Mouse (Mus musculus) liver, embryonic 14.5 days (tissue): Measurements from ENCODE around the gene Mrpl48. TPM values are rescaled to one million over a fixed set of nuclear protein-coding genes. Genes with fewer than 3 reads are reported as not detected.
A peak's percentile ranks its signal among the peaks of the same experiment; 100 is the strongest.

ENCODE experiments used
- ATAC-seq: fragments of 200-750 bp; cut with Nextera tagmentation; 2 replicates; pipeline ENCODE4 v1.8.0; 2017; ENCODE audit warnings: moderate number of reproducible peaks, mild to moderate bottlenecking, moderate library complexity; ENCODE audit not compliant: insufficient read depth
- DNase-seq, 3 experiments: peaks; one replicate each; pipeline ENCODE4 v3.0.0-alpha.2; 2012 to 2013; ENCODE audit warnings: low read depth in 3 of 3, low spot score in 3 of 3
- H3K27ac ChIP-seq: fragments of 300-500 bp; sonication (generic); 2 replicates; pipeline ENCODE4 v1.5.1; 2014; ENCODE audit warnings: moderate library complexity, mild to moderate bottlenecking, control low read depth, inconsistent platforms
- H3K27me3 ChIP-seq: fragments of 300-500 bp; sonication (generic); 2 replicates; pipeline ENCODE4 v1.6.1; 2014; ENCODE audit warnings: mild to moderate bottlenecking, low read length, moderate library complexity; ENCODE audit not compliant: control insufficient read depth, insufficient read depth
- H3K36me3 ChIP-seq: fragments of 300-500 bp; sonication (generic); replicated peaks from 2 replicates; pipeline ENCODE4 v1.6.1; 2014; ENCODE audit warnings: low read depth; ENCODE audit not compliant: control insufficient read depth, insufficient read depth
- H3K4me1 ChIP-seq, 2 experiments: fragments of 200-500 bp in 1 of 2; fragments of 300-500 bp in 1 of 2; sonication (generic) in 1 of 2; replicated peaks; 2 replicates each; pipeline ENCODE4 v1.6.1; 2012 to 2014; ENCODE audit warnings: antibody characterized with exemption in 1 of 2, inconsistent platforms in 1 of 2, low read length in 1 of 2; ENCODE audit not compliant: control insufficient read depth in 2 of 2, insufficient read depth in 2 of 2
- H3K4me2 ChIP-seq: fragments of 300-500 bp; sonication (generic); 2 replicates; pipeline ENCODE4 v1.6.1; 2014; ENCODE audit warnings: low read depth, mild to moderate bottlenecking, control low read depth, moderate library complexity
- H3K4me3 ChIP-seq, 2 experiments: fragments of 200-500 bp in 1 of 2; fragments of 300-500 bp in 1 of 2; sonication (generic) in 1 of 2; 2 replicates each; pipeline ENCODE4 v1.5.1; 2012 to 2014; ENCODE audit warnings: low read depth in 2 of 2, low read length in 2 of 2, mild to moderate bottlenecking in 2 of 2, control low read depth in 1 of 2, inconsistent platforms in 1 of 2, moderate library complexity in 1 of 2; ENCODE audit not compliant: insufficient read depth in 1 of 2
- H3K9ac ChIP-seq: fragments of 300-500 bp; sonication (generic); replicated peaks from 2 replicates; pipeline ENCODE4 v1.6.1; 2014; ENCODE audit warnings: mild to moderate bottlenecking, control low read depth, moderate library complexity
- H3K9me3 ChIP-seq: fragments of 300-500 bp; sonication (generic); 2 replicates; pipeline ENCODE4 v1.6.1; 2016; ENCODE audit warnings: low read length, mixed read lengths; ENCODE audit not compliant: control insufficient read depth
- CTCF ChIP-seq: IDR thresholded peaks from 2 replicates; pipeline ENCODE4 v1.5.1; 2016; ENCODE audit warnings: antibody characterized with exemption, low read depth, control low read depth
- EP300 ChIP-seq: IDR thresholded peaks from 2 replicates; pipeline ENCODE4 v1.6.1; 2016; ENCODE audit warnings: antibody characterized with exemption, low read depth
- WGBS: fragments of 180-500 bp; shearing (Covaris S2); extraction: QIAGEN DNeasy Blood & Tissue Kit; methylation state at CpG from one replicate; pipeline ENCODE4 v1.1.7; 2014; ENCODE audit not compliant: insufficient replicate concordance; 5-methylcytosine and 5-hydroxymethylcytosine counted together
- polyA plus RNA-seq, 2 experiments: library from polyadenylated mRNA; depleted of rRNA in 1 of 2; stranded (reverse) in 1 of 2; unstranded in 1 of 2; fragments of >200 nt; fragmentation: Nextera tagmentation in 1 of 2; extraction: Ambion mirVana in 1 of 2; gene quantifications; 2 replicates each; pipeline versions ENCODE4 v1.2.1 to v1.2.3; 2012 to 2014

Gene Mrpl48
- polyA plus RNA-seq, 2 experiments: 21.5 to 47.2 TPM

DNA sequence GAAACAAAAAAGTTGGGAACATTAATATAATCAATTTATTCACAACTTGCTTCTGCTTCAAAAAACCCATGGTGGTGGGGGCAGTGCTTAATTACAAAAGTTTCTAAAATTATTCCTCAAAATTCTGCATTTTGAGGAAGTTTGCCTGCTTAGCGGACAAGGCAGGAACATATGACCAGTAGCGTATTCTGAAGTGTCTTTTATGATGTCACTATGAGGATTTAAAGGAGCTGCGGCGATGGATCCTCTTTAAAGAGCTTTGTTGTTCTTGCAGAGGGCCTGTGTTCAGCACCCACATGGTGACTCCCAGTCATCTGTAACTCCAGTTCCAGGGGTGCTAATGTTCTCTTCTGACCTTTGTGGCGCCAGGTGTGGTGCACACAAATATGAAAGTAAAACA, 77.3 kb downstream of the Mrpl48 start:
- TF ChIP-seq CTCF: no peak
- no peak for TF ChIP-seq EP300
- Histone ChIP-seq H3K4me1 (peaks cover 0 to 5% of the 10 kb centered on the region in 2 experiments; a peak in 2 of 4 replicates), H3K9ac (no peak overlapping the region), H3K4me3 (no peak overlapping the region), H3K27me3 (no peaks in the 10 kb centered on the region), H3K4me2 (no peak overlapping the region), H3K27ac (no peak overlapping the region), H3K9me3 (no peaks in the 10 kb centered on the region), H3K36me3 (no peaks in the 10 kb centered on the region)
- ATAC-seq: no peak
- 79% methylated on average over 5 of the region's 5 CpGs for WGBS
- no peak for DNase-seq

DNA sequence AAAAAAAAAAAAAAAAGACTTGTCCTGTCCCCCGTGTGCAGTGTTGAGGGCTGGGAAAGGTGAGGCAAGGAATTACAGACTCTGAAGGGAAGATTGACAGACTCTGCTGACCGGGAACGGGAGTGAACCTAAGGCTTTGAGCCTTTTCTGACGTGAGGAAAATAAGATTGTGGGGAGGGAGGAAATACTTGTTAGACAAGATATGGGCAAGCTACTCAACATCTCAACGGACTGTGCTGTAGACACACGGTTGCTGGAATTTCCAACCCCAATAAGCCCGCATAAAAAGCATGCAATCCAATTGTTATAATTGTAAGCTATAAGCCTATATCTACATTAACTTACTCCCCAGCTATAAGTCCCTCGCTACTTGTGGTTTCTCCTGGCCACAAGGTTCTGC, 83.4 kb downstream of the Mrpl48 start:
- H3K9ac ChIP-seq: no peak overlapping the region
- H3K4me2 ChIP-seq: no peak overlapping the region
- DNase-seq (no peak), ATAC-seq (no peak)
- no peak for TF ChIP-seq CTCF
- no peak for TF ChIP-seq EP300
- no peaks in the 10 kb centered on the region for H3K36me3 ChIP-seq
- no peaks in the 10 kb centered on the region for H3K9me3 ChIP-seq
- H3K27ac ChIP-seq: no peak overlapping the region
- no peaks in the 10 kb centered on the region for H3K4me1 ChIP-seq
- 26% methylated on average over 8 of the region's 8 CpGs for WGBS
- no peak overlapping the region for H3K4me3 ChIP-seq
- H3K27me3 ChIP-seq: no peaks in the 10 kb centered on the region

- 63% methylated on average over 3 of the region's 3 CpGs for WGBS
- DNase-seq (no peak), ATAC-seq (no peak)
These were observed 85.9 kb downstream of the Mrpl48 start for GRCm38 (mm10) chr7:100522222-100522621.

DNA sequence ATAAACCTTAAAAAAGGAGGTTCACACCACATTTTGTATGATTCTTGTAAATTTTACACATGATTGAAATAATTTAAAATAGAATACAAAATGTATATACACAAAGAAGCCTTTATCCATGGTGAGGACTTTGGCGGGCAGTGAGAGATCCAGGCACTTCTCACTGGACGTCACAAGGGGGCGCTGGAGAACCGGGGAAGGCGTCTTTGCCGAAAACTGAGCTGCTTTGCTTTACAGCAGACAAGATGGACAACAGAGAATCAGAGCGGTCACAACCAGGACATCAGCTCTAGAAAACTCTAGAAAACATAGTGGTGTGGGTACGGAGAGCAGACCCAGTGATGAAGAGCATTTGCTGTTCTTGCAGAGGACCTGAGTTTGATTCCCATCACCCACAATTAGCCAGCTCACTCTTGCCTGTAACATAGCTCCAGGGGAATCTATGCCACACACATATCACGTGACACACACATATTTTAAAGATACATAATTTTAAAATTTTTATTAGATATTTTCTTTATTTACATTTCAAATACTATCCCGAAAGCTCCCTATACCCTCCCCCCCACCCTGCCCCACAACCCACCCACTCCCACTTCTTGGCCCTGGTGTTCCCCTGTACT, 87.3 kb downstream of the Mrpl48 start:
- H3K27me3 ChIP-seq: no peaks in the 10 kb centered on the region; the same call in 1 of the 2 replicates
- H3K36me3 ChIP-seq: no peaks in the 10 kb centered on the region
- no peaks in the 10 kb centered on the region for H3K4me1 ChIP-seq
- TF ChIP-seq EP300: no peak
- peak; percentile 97 for TF ChIP-seq CTCF
- no peak overlapping the region for H3K27ac ChIP-seq
- no peak overlapping the region for H3K4me3 ChIP-seq
- H3K9ac ChIP-seq: no peak overlapping the region
- H3K9me3 ChIP-seq: no peaks in the 10 kb centered on the region
- peak; percentile 47; the same call in 1 of the 2 replicates for ATAC-seq
- WGBS: 18% methylated on average over 10 of the region's 10 CpGs
- DNase-seq: peak in 2 of 3 experiments; percentile 57 to 62
- no peak overlapping the region for H3K4me2 ChIP-seq

More at GRCm38 (mm10) chr7:100522222-100522621, 85.9 kb downstream of the Mrpl48 start:
- Histone ChIP-seq H3K36me3 (no peaks in the 10 kb centered on the region), H3K27ac (no peak overlapping the region), H3K4me3 (no peak overlapping the region), H3K4me1 (no peaks in the 10 kb centered on the region), H3K9ac (no peak overlapping the region), H3K27me3 (no peaks in the 10 kb centered on the region; the same call in 1 of the 2 replicates), H3K9me3 (no peaks in the 10 kb centered on the region), H3K4me2 (no peak overlapping the region)
- no peak for TF ChIP-seq EP300
- TF ChIP-seq CTCF: no peak

- WGBS: 39% methylated on average over 7 of the region's 7 CpGs
- H3K36me3 ChIP-seq: no peaks in the 10 kb centered on the region
- no peak for TF ChIP-seq CTCF
- TF ChIP-seq EP300: no peak
- no peak overlapping the region for H3K9ac ChIP-seq
- ATAC-seq: no peak; the same call in 1 of the 2 replicates
- no peaks in the 10 kb centered on the region; the same call in 1 of the 2 replicates for H3K27me3 ChIP-seq
- no peak overlapping the region for H3K27ac ChIP-seq
- no peaks in the 10 kb centered on the region for H3K9me3 ChIP-seq
- DNase-seq: no peak
- no peaks in the 10 kb centered on the region for H3K4me1 ChIP-seq
- H3K4me2 ChIP-seq: no peak overlapping the region
- no peak overlapping the region for H3K4me3 ChIP-seq
These were observed 87.9 kb downstream of the Mrpl48 start for GRCm38 (mm10) chr7:100520204-100520603.
